Mouse (Mus musculus) adrenal gland, postnatal 36 days (tissue): ENCODE data around the gene Prune2. TPM values are rescaled to one million over a fixed set of nuclear protein-coding genes. Genes with fewer than 3 reads are reported as not detected.
A peak's percentile ranks its signal among the peaks of the same experiment; 100 is the strongest.
"Not testable (repeated sequence)": the region's sequence is repeated elsewhere in the genome, so short reads cannot be mapped to it uniquely, and the experiment has no call there.

ENCODE experiments used
- DNase-seq, 2 experiments: peaks; one replicate each; pipeline ENCODE4 v3.0.0; 2021; ENCODE audit warnings: mixed read lengths in 1 of 2
- total RNA-seq, 2 experiments: library from RNA; stranded (reverse); gene quantifications; 2 replicates each; pipeline ENCODE4 v1.2.3; 2021

The Prune2 gene
- total RNA-seq, 2 experiments from 2014 or later: 18.5 to 24.1 TPM

DNA sequence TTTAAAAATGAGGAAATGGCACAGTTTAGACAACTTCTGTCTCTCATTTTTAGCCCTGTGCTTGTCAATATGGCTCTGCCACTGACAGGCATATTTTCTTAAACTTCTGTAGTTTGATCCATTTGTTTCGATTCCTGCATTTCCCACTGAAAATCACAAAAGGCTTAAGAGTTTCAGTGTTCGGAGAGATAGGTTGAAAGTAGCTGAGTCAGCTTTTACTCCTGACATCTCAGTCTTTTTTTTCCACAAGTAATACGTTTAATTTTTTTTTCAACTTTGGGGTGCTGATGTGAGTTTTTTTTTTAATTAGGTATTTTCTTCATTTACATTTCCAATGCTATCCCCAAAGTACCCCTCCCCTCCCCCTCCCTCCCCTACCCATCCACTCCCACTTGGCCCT, 174.6 kb downstream of the Prune2 start:
- DNase-seq: no peak

DNA sequence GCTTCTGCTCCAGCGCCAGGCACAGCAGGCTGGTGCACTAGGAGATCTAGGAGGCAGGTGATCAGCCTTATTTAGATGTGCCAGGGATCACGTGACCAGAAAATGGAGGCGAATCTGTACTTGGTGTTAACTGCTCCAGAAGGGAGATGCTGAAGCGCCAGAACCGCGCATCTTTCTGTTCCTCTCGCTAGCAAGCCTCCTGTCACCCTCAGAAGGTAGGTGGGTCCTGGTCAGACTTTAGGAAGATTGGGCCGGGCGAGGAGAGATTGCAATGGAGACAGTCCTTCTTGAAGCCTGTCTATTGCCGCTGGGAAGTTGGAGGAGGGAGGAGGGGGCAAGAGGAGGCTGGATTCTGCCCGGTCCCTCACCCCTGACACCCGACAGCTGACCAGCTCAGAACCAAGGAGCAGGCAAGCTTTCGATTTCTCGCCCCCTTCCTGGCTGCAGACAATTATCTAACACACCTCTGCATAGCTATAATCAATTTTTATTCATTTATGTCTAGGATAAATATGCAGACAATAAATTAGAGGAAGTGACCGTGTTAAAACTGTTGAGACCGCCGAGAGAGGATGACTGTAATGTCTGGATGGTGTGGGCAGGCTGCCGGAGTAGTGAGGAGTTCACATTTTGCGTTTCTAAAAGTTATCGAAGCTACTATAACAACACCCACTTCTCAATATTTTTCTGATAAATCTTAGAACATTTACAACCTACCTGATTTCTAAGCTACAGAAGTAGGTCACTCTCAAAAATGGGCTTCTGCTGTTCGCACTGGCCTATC, 181.0 kb downstream of the Prune2 start:
- peak in 1 of 2 experiments; percentile 19 for DNase-seq

GRCm38 (mm10) chr19:17137656-17138055, 181.7 kb downstream of the Prune2 start:
- no peak for DNase-seq

DNA sequence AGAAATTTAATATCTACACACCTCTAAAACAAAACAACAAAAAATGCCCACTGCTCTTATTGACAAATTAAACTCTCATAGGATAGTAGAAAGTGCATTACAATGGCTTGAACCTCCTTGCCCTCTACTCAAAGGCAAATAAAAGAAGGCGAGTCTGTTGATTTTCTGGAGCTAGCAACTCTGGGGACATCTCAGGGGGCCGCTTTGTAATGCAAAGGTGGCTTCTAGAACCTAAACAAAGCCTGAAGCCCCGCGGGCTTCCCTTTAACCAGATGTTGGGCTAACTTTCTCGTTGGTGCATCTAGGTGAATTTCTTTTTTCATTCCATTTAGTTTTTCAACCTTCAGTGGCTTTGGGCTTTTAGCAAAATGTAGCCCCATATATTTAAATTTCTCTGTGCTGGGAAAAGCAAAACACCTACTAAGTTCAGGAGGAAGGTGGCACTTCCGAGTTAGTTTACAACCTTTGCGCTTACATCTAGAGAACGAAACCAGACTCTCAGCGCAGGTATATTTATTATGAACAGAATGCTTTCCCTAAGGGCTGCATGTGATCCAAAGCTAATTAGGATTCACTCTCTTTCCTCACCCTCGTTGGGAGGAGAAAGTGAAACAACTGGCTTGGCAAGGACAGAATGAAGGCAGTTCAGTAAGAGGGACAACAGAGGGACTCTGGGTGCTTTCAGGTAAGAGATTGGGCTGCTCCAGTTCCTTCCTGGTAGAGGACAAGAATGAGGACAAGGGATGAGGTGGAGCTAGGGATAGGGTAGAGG, 182.4 kb downstream of the Prune2 start:
- DNase-seq: no peak

DNA sequence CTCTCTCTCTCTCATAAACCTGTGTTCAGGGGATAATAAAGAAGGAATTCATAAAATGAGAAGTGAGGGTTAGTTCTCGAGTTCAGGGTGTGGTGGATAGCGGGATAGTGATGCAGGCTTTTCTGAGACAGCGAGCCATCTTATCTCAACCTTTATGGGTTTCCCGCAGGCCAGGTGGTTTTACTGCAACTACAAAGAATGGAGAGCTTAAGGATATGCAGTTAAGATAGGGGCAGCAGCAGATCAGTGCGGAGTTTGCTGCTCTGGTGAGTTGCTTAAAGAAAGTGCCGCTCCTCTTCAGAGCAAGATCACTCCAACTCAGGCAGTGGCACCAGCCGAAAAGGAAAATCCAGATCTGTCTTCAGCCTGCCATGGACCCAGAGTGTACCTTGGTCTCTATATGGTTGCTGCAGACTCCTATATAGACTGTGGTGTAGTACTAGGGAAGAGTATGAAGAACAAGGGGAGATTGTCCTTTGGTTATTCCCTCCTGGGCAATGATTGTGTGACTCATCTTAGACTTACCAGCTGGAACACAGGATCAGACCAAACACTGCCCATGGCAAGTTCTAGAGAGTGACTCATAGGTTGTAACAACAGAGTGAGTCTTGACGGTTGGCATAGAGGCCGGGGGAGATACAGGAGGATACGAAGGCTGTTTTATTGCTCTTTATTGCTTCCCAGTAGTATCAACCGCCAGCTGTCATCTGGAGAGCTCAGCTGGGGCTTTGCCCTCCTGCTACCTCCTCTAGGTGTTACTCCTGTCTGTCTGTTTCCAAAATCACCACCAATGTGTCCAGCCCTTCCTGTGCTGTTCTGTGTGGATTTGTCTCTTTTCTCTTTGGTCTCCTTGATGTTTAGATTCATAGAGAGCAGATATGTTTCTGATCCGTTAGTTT, 184.3 kb downstream of the Prune2 start:
- DNase-seq: no peak

DNA sequence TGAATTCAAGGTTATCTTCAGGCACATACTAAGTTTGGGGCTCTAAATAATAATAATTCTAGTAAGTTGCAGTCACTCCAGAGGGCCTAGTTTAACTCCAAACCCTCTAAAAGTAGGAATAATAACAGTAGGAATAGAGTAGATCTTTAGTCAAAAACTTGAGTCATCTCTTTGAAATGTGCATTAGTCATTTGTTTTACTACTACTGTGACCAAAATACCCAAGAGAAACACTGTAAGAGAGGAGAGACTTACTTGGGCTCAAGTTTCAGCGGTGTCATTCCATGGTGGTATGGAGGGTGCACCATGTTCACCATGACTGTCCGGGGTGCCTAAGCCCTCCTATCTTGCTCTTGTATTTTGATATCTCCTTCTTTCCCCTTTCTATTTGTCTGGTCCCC, 187.3 kb downstream of the Prune2 start:
- DNase-seq: no peak

DNA sequence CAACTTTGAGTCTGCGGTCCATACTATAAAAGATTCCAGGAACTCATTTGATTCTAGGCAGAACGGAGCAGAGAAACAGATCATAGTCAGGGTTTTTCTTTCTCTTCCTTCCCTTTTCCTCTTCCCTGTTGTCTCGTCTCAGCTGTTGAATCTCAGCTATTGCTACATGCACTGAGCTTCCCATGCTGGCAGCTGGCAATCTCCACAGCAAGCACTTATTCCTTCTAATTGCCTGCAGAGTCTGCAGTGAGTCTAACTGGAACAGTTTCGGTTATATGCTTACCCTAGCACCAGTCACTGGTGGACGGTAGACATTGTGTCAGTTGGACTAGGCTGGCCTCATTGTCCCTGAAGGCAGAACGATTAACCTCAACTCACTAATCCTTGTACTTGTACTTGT, 188.3 kb downstream of the Prune2 start:
- DNase-seq: no peak

GRCm38 (mm10) chr19:17150064-17150463, 194.1 kb downstream of the Prune2 start:
- no peak for DNase-seq

DNA sequence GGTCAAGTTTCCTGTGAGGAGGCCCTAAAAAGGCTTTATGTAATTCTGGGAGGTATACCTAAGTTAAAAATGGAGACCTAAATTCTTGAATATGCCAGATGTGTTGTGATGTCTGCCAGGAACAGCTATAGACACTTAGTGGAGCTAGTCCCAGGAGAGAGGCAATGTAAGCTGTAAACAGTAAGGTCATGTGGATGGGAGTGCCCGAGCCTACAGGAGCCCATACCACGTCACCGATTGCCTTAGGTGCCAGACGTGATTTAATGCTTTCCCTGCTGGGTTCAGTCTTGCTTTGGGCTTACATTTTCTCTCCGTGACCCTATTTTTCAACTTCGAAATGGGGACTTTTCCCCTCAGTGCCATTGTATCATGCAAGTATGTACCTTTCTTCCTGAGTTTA, 195.9 kb downstream of the Prune2 start:
- DNase-seq: no peak

DNA sequence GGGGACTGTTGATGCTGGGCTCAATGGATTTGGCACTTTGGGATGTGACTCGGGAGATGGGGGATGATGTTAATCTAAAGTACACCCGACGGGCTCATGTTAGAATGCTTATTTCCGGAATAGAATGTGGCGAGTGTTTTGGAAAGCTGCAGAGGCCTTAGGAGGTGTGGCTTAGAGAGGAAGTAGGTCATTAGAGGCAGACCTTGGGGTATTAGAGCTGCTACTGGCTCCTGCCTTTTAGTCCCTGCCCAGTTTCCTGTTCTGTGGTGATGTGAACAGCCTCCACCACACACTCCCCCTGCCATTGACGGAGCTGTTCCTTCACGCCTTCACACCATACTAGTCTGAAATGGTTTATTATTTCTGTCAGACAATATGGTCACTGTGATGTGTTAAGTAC, 196.5 kb downstream of the Prune2 start:
- no peak for DNase-seq

DNA sequence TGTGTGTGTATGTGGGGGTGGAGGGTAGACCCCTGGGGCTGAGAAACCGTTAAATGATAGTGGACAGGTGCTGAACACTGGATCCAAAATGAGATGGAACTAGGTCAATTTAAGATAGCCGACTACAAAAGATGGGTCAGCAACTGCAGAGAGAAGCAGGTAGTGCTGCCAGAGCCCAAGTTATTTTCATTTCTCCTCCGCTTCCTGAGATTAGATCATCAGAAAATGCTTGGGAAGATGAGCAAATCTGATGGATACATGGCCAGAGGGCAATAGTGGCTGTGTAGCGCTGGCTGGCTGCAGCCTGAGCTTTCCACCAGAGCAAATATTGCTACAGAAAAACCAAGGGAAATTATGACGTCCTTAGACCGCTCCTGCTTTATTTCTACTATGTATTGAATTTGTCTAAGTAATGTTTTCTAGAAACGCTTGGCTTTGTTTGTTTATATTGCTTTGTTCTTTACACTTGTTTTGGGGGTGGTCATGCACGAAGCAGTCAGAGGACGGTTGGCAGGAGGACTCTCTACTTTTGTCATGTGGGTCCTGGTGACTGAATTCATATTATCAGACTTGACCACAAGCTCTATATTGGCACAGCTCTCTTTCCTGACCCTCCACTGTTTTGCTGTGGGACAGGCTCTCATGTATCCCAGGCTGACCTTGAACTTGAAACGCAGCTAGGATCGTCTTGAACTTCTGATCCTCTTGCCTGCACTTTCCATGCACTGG, 198.2 kb downstream of the Prune2 start:
- no peak for DNase-seq

DNA sequence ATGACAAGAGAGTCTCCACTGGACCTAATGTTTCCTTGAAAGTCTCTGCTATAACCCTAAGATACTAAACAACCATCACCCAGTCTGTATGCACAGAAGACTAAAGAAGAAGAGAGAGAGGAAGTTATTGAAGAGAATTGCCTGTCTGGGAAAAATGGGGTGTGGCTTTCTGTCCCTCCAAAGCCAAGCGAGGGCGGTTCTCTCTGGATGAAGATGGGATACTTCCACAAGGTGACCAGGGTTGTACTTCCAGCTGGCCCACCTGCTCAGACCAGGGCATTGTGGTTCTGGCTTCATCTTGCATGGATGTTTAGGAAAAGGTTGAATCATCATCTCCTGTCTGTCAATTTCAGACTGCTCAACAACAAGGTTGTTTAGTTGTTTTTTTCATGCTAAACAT, 199.3 kb downstream of the Prune2 start:
- no peak for DNase-seq

DNA sequence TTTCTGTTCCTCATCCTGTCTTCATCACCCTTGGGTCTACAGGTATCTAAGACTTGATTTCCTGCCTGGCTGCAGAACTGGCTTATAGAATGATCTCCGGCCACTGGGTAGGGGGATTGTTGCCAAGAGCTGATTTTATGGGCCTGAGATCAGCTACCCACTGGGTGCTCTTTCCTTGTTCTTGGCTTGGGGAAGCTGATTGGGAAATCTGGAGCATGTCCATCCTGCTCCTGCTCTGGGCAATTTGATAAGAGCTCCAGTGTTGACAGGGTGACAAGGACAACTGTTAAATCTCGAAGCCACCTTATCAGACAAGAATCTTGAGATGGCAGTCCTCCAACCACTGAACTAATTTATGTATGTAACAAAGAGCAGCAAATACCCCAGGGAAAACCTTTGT, 203.8 kb downstream of the Prune2 start:
- DNase-seq: peak; percentile 10 to 19

- no peak for DNase-seq
These were observed 204.3 kb downstream of the Prune2 start for GRCm38 (mm10) chr19:17160231-17160630.

DNA sequence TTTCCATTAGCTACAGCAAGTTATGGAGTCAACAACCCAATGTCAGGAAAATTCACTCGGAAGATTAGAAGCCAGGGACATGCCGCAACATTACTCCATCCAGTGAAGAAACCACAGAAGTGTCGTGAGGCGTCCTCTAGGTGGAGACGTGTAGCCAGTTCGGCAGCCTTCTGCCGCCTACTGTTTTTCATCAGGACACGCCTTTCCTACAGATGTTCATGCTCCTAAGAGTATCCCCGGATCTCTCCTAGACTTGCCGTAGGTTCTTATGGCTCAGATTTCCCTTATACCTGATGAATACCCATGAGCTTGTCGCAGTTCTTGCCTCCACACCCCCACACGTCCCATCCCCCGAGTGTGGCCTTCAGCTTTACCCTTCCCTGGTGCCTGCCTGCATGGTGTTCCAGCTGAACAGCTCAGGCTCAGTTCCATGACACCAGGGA, 207.6 kb downstream of the Prune2 start:
- peak; percentile 36 to 39 for DNase-seq

DNA sequence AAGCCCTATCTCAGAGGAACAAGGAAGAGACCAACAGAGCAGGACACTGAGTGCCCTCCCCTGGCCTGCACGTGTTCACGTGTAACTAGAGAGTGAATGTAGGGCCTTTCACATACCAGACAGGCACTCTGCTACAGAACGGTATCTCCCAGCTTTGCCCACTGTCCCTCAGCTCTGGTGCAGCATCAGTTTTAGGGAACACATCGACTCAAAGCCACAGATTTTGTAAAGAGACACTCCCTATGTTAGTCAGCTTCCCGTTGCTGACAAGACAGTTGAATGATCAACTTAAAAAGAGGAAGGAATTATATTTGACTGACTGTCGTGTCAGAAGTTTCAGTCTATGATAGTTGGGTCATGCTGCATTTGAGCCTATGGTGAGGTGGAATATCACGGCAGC, 210.4 kb downstream of the Prune2 start:
- no peak for DNase-seq

GRCm38 (mm10) chr19:17168186-17168585, 212.3 kb downstream of the Prune2 start:
- no peak for DNase-seq

DNA sequence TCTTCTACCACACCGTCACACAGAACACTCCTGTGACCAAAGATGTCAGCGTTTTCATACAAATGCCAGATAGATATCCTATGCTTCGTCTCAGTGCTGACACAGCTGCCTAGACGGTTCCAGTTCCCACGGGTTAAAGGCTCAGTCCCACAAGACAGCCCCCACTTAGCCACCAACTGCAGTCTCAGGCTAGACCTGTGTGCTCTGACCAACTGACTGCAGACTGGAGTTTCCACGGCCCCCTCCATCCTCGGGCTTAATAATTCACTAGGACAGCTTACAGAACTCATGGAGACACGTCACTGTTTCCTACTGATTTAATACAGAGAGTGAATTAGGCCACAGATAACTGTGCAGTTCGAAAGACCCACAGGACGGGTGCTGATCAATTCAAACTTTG, 213.8 kb downstream of the Prune2 start:
- no peak for DNase-seq

DNA sequence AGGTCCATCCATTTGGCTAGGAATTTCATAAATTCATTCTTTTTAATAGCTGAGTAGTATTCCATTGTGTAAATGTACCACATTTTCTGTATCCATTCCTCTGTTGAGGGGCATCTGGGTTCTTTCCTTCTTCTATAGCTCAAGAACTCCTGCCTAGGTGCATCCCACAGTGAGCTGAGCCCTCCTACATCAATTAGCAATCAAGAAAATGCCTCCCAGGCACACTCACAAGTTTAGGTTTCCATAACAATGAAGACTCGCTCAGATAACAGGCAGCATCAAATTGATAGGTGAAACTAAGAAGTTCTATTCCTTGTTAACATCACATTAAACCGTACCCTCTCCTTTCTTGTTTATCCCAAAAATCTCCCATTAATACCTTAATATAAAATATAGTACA, 218.6 kb downstream of the Prune2 start:
- not testable (repeated sequence) for DNase-seq

DNA sequence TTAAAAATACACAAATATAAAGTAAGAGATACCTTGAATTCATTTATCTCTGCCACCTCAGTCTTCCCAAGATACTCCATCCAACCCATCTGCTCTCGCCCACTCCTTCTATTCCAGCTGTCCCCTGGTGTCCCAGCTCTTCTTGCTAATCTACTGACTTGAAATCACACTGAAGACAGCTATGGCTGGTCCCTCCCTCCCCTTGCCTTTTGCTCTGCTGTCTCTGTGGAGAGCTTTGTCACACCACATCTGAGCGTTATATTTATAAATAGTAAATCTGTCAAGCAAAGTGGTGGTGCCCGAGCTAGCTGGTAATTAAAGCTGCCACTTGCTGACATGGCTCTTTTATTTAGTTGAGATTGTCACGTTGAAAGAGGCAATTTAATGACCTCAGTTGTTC, 224.6 kb downstream of the Prune2 start:
- no peak for DNase-seq

DNA sequence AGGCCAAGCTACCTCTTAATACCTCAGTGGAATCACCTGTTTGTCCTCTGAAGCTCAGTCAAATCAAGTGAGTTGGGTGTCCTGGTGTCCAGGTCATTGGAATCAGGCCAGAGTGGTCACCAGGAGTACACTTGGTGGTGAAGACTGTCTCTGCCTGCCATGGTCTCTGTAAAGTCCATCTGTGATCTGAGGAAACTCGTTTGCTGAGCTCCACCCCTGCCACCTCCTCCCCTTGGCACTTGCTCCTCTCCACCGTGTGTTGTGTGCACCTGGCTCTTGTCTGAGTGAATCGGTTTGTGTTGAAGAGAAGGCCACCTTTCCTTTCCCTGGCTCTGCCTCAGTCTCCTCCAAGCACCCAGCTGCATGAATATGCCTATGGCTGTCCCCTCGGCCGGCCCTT, 238.8 kb downstream of the Prune2 start:
- no peak for DNase-seq

DNA sequence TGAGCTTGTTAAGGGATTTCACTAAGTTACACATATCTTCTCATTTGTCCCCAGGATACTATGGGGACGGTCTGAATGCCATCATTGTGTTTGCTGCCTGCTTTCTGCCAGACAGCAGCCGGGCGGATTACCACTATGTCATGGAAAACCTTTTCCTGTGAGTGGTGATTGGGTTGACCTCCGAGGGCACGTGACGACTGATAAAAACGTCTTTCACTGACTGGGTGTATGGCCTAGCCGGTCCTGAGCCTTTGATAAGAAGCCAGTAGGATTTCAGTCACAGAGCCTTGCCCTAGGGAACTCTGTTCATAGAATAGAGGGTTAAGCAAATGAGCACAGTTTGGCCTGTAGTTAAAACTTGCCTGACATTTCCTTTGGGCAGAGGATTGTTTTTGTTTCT, 243.1 kb downstream of the Prune2 start:
- DNase-seq: peak; percentile 4 to 8
